Mouse (Mus musculus) neural tube, embryonic 11.5 days (tissue): ENCODE data around the gene Timp2. TPM values are rescaled to one million over a fixed set of nuclear protein-coding genes. Genes with fewer than 3 reads are reported as not detected.

ENCODE experiments used
- ATAC-seq: fragments of 200-750 bp; cut with Nextera tagmentation; 2 replicates; pipeline ENCODE4 v1.8.0; 2017; ENCODE audit warnings: moderate number of reproducible peaks, mild to moderate bottlenecking, moderate TSS enrichment, moderate library complexity; ENCODE audit not compliant: insufficient read depth, low FRiP score, low TSS enrichment
- DNase-seq: peaks from one replicate; pipeline ENCODE4 v3.0.0-alpha.2; 2015; ENCODE audit warnings: low spot score
- H3K27ac ChIP-seq: fragments of 300-500 bp; sonication (generic); 2 replicates; pipeline ENCODE4 v1.5.1; 2014; ENCODE audit warnings: low read depth, mild to moderate bottlenecking, low read length
- H3K27me3 ChIP-seq: fragments of 300-500 bp; sonication (generic); 2 replicates; pipeline ENCODE4 v1.6.1; 2014; ENCODE audit warnings: mild to moderate bottlenecking, low read length, mixed read lengths; ENCODE audit not compliant: control insufficient read depth, insufficient read depth
- H3K36me3 ChIP-seq: fragments of 300-500 bp; sonication (generic); 2 replicates; pipeline ENCODE4 v1.6.1; 2014; ENCODE audit warnings: mild to moderate bottlenecking, low read length, moderate library complexity, mixed read lengths; ENCODE audit not compliant: control insufficient read depth, insufficient read depth
- H3K4me1 ChIP-seq: fragments of 300-500 bp; sonication (generic); 2 replicates; pipeline ENCODE4 v1.6.1; 2014; ENCODE audit warnings: low read length, mixed read lengths; ENCODE audit not compliant: control insufficient read depth, insufficient read depth
- H3K4me2 ChIP-seq: fragments of 300-500 bp; sonication (generic); 2 replicates; pipeline ENCODE4 v1.6.1; 2014; ENCODE audit warnings: low read depth, mild to moderate bottlenecking, moderate library complexity
- H3K4me3 ChIP-seq: fragments of 300-500 bp; sonication (generic); 2 replicates; pipeline ENCODE4 v1.5.1; 2014; ENCODE audit warnings: low read depth, low read length
- H3K9ac ChIP-seq: fragments of 300-500 bp; sonication (generic); 2 replicates; pipeline ENCODE4 v1.6.1; 2014; ENCODE audit warnings: mild to moderate bottlenecking, low read length
- H3K9me3 ChIP-seq: fragments of 300-500 bp; sonication (generic); 2 replicates; pipeline ENCODE4 v1.6.1; 2016; ENCODE audit warnings: low read length; ENCODE audit not compliant: control insufficient read depth
- WGBS: fragments of 180-500 bp; shearing (Covaris S2); extraction: QIAGEN DNeasy Blood & Tissue Kit; methylation state at CpG from one replicate; pipeline ENCODE4 v1.1.7; 2014; 5-methylcytosine and 5-hydroxymethylcytosine counted together
- polyA plus RNA-seq: library from polyadenylated mRNA; unstranded; fragments of >200 nt; fragmentation: Nextera tagmentation; extraction: Ambion mirVana; gene quantifications from 2 replicates; pipeline ENCODE4 v1.2.1, GENCODE M21; 2014

The Timp2 gene
- 46.4 and 51.5 TPM in 2 replicates for polyA plus RNA-seq

DNA sequence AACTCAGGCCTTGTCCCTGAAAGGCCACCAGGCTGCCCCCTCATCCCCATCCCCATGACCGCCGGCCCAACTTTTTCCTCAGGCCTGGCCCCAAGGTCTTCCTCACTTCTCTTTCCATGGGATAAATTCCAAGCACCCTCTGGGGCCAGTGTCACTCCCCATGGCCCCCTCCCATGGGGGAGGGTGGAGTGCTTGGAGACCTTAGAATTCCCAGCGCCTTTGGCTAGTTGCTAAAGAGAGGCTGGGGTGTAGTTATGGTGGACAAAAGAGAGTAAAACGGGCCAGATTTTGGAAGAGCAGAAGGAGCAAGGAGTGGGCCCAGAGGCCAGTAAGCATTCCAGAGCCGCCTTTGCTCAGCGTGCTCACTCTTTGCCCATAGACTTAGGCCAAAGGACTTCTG lies at the start of gene Timp2:
Gene Timp2 (minus strand): TSS at position 101 of the 400 bp plus-strand sequence.
- Histone ChIP-seq H3K9ac (peak within 1 kb of the TSS; percentile 91), H3K4me1 (peaks cover 18% of the 10 kb centered on the region), H3K4me2 (peak within 1 kb of the TSS; percentile 88), H3K36me3 (no peaks in the 10 kb centered on the region), H3K4me3 (peak within 1 kb of the TSS; percentile 78), H3K27me3 (no peaks in the 10 kb centered on the region), H3K27ac (peak within 1 kb of the TSS; percentile 73), H3K9me3 (no peaks in the 10 kb centered on the region)
- no peak for ATAC-seq
- WGBS: 31% methylated on average over 6 of the region's 6 CpGs
- DNase-seq: no peak

DNA sequence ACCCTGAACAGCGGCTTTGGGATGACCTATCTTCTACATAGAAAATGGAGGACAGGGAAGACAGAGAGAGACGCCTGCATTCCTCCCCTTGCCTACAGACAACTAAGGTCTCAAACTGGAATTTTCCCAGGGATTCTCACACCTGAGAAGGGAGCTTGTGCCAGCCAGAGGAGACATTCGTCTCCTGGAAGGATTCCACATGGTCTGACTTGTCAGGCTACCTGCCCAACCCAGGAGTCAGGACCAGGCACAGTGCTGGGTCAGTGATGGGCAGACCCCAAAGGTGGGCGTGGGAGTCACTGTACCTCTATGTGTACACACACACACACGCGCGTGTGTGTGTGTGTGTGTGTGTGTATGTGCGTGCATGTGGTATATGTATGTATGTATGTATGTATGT lies 49.8 kb upstream of the Timp2 start:
- DNase-seq (no peak), ATAC-seq (no peak)
- Histone ChIP-seq H3K36me3 (peaks cover 10% of the 10 kb centered on the region), H3K27me3 (no peaks in the 10 kb centered on the region), H3K9me3 (no peaks in the 10 kb centered on the region), H3K4me3 (no peak overlapping the region), H3K4me1 (0 out of 2 replicates have a peak, but pooled peaks cover 2% of the 10 kb centered on the region), H3K27ac (no peak overlapping the region), H3K9ac (no peak overlapping the region), H3K4me2 (no peak overlapping the region)
- 92% methylated on average over 8 of the region's 8 CpGs for WGBS

DNA sequence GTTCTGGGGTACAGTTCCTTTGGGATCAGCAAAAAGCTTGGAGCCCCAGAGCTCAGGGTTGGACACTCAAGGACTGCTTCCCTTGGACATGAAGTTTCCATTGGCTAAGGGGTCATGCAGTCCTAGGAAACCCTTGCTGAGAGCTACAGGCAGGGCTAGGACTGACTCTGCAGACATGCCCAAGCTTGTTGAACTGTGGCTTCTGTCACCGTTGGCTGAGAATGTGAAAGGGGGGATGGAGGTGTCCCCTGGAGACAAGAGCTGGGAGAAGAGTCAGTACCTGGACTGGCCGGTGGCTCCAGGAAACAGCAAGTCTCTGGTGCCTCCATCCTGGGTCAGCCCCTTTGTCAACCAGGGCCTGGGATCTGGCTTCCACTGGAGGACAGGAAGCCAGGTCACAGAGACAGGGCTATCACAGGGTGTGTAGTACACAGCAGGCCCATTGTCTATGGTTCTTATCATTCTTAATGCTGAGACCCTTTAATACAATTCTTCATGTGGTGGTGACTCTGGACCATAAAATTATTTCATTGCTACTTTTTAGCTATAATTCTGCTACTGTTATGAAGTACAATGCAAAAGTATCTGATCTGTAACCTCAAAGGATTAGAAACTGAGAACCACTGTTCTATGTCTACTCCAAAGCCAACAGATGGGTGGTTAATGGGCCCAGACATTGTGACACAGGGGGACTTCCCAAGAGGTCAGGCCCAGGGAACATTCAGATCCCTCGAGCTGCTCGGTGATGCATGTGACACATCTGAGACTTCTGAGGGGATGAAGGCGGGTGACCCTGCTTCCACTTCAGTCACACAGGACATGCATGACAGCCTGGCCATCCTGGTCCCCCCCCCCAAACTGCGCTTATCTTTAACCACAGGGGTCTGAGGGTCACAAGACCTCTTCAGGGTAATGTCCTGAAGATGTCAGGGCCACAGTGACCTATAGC lies 48.7 kb upstream of the Timp2 start:
- Histone ChIP-seq H3K4me1 (0 out of 2 replicates have a peak, but pooled peaks cover 2% of the 10 kb centered on the region), H3K4me3 (no peak overlapping the region), H3K9me3 (no peaks in the 10 kb centered on the region), H3K27me3 (no peaks in the 10 kb centered on the region), H3K9ac (no peak overlapping the region), H3K36me3 (peaks cover 10% of the 10 kb centered on the region), H3K4me2 (no peak overlapping the region), H3K27ac (no peak overlapping the region)
- DNase-seq: no peak
- WGBS: 80% methylated on average over 6 of the region's 6 CpGs
- no peak for ATAC-seq

DNA sequence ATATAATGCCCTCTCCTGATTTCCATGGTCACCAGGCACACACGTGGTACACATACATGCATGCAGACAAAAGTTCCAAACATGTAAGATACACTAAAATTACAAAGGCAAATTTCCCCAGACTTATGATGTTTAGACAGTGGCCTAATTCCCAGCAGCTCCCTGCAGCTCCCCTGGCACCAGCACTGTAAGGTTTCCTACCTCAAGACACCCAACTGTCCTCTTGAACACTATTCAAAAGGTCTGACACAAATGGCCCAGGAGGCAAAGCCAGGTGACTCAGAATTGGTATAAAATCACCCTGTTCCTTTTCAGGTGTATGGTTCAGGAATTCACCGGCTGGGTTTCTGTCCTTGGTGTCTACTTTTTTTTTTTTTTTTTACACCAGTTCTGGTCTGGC lies 47.6 kb upstream of the Timp2 start:
- peaks cover 6% of the 10 kb centered on the region for H3K36me3 ChIP-seq
- H3K27ac ChIP-seq: no peak overlapping the region
- DNase-seq: no peak
- H3K9ac ChIP-seq: no peak overlapping the region
- no peak for ATAC-seq
- H3K27me3 ChIP-seq: no peaks in the 10 kb centered on the region
- H3K4me2 ChIP-seq: no peak overlapping the region
- H3K4me3 ChIP-seq: no peak overlapping the region
- H3K9me3 ChIP-seq: no peaks in the 10 kb centered on the region
- WGBS: 97% methylated on average over 2 of the region's 2 CpGs
- H3K4me1 ChIP-seq: 0 out of 2 replicates have a peak, but pooled peaks cover 2% of the 10 kb centered on the region

DNA sequence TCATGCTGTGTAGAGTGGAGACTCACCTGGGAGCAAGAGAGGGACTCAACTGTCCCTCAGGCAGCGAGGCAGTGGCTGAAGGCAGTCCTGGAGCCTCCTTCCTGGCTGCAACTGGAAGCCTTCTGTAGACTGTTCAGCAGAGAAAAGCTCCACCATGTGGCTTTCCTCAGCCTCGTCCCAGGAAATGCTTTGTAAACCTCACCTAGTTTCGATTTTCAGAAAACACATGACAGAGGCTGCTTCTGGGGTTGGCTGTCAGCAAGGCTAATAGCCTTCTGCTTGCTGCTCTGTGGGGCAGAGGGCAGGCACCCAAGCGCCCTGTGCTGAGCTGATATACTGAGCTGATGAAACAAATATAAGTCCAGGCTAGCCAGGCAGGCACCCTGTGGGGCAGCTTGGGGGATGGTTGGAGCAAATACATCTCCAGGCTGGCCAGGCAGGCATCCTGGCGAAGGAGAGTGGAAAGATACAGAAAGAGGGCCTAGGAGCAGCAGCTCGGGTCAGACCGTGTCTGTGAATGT lies 46.3 kb upstream of the Timp2 start, which contains the start of gene Lgals3bp:
Gene Lgals3bp (minus strand): TSS at position 333 of the 521 bp plus-strand sequence.
- H3K4me1 ChIP-seq: 0 out of 2 replicates have a peak, but pooled peaks cover 2% of the 10 kb centered on the region
- 61% methylated on average over 7 of the region's 7 CpGs for WGBS
- no peak within 1 kb of the TSS for H3K9ac ChIP-seq
- H3K4me2 ChIP-seq: no peak within 1 kb of the TSS
- no peak within 1 kb of the TSS for H3K4me3 ChIP-seq
- ATAC-seq (no peak), DNase-seq (no peak)
- no peak within 1 kb of the TSS for H3K27ac ChIP-seq
- no peaks in the 10 kb centered on the region for H3K9me3 ChIP-seq
- H3K27me3 ChIP-seq: no peaks in the 10 kb centered on the region
- H3K36me3 ChIP-seq: peaks cover 3% of the 10 kb centered on the region

DNA sequence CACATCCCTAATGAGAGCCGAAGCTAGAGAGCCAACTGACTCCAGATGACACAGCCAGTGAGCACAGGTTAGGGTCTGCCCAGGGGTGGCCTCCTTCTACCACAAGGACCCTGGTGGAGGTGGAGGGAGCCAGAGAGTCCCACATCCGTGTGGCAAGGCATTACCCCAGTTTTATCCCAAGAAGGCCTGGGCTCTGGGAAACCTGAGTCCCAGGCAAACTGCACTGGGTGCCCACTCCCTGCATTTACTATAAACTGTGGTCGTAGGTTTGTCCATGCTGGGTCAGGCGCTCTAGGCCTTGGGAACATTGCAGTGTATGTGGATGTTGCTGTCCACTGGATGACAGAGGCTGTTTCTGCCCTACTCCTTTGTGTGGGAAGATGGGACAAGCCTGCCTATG lies 45.7 kb upstream of the Timp2 start:
- 0 out of 2 replicates have a peak, but pooled peaks cover 2% of the 10 kb centered on the region for H3K4me1 ChIP-seq
- H3K4me2 ChIP-seq: no peak overlapping the region
- ATAC-seq: no peak
- no peak overlapping the region for H3K4me3 ChIP-seq
- no peak overlapping the region for H3K27ac ChIP-seq
- no peaks in the 10 kb centered on the region for H3K9me3 ChIP-seq
- no peaks in the 10 kb centered on the region; the same call in 1 of the 2 replicates for H3K36me3 ChIP-seq
- 84% methylated on average over 4 of the region's 4 CpGs for WGBS
- no peak for DNase-seq
- H3K9ac ChIP-seq: no peak overlapping the region
- no peaks in the 10 kb centered on the region for H3K27me3 ChIP-seq

DNA sequence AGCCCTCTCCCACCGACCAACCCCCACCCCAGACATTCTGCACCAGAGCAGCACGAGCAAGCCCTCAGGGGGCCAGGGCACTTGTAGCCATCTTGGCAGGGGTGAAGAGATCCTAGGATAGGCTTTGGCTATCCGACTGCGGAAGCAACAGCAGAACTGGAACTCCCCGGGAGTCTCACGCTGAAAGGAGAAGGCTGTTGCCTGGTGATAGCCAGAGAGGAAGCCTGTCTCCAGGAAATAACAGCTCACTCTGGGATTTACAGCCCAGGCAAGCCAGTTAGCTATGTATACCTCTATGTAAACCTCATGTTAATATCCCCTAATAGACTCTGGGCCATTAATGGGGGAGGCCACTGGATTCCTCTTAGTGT lies 45.0 kb upstream of the Timp2 start:
- Histone ChIP-seq H3K4me1 (0 out of 2 replicates have a peak, but pooled peaks cover 2% of the 10 kb centered on the region), H3K9me3 (no peaks in the 10 kb centered on the region), H3K9ac (no peak overlapping the region), H3K27ac (no peak overlapping the region), H3K4me3 (no peak overlapping the region), H3K4me2 (no peak overlapping the region), H3K27me3 (no peaks in the 10 kb centered on the region), H3K36me3 (no peaks in the 10 kb centered on the region)
- no peak for DNase-seq
- ATAC-seq: no peak
- WGBS: 29% methylated on average over 6 of the region's 6 CpGs

DNA sequence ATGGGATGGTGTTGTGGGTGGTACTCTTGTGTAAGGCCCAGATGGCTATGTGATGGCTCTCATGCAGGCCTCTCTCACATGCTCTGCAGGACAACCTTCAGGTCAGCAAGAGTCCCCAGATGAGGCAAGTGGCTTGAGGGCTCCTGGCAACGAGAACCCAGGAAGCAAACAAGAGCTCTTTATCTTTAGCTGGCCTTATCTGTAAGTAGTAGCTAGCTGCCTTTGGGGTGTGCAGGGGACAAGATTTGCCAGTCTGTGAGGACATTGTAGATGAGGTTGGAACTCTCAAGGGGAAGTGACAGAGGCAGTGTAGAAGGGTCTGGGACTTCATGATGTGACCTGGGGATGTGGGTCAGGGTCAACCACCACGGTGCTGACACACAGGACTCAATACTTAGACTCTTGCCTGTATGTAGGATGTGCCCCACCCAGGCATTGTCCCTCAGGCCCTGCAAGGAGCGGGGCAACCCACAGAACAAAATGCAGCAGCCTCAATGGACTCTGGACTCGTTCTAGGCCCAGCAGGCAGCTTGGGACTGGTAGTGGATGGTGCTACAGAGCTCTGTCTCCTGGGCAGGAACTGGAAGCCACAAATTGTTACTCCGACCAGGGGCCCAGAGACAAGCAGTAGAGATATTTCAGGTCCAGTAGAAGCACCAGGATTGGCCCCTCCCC lies 44.5 kb upstream of the Timp2 start:
- WGBS: 79% methylated on average over 5 of the region's 5 CpGs
- Histone ChIP-seq H3K4me1 (0 out of 2 replicates have a peak, but pooled peaks cover 2% of the 10 kb centered on the region), H3K36me3 (no peaks in the 10 kb centered on the region), H3K27ac (no peak overlapping the region), H3K9me3 (no peaks in the 10 kb centered on the region), H3K4me3 (no peak overlapping the region), H3K27me3 (no peaks in the 10 kb centered on the region), H3K9ac (no peak overlapping the region), H3K4me2 (no peak overlapping the region)
- DNase-seq (no peak), ATAC-seq (no peak)
